ENCODE assay signal across 29 mouse cellular contexts in the genomic region with DNA sequence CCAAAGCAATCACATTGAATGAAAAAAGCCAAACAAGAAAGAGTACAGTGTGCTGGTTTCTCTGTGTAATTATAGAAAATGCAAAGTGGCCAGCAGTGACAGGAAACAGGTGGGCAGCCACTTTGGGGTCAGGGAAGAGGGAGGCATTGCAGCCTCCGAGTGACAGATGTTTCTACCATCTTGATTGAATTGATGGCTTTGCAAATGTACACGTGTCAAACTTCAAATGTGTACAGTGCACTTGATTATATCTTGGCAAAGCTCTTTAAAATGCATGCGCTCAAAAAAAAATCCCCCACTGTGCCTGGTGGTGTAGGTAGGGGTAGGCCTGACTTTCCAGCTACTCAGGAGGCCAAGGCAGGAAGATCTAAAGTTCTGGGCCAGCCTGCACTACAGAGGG. TPM values are rescaled to one million over a fixed set of nuclear protein-coding genes. Genes with fewer than 3 reads are reported as not detected.
"Had no signal": no experiment of that assay in that cellular context is flagged by ENCODE, and none has a peak within 500 bp of the region (broad histone marks: within the 10 kb centered on the region; RNA-seq: fewer than 3 reads in every experiment).

No protein-coding gene starts in this region.

- H3K27me3 ChIP-seq: heart, embryonic 12.5 days; intestine, embryonic 15.5 days had no signal

- H3K4me3 ChIP-seq: gastrocnemius, adult 2 months; heart, adult 2 months; heart, embryonic 10.5 days; heart, embryonic 12.5 days; hindbrain, embryonic 10.5 days; hindbrain, embryonic 12.5 days; intestine, embryonic 15.5 days; layer of hippocampus, adult 2 months; left cerebral cortex, adult 2 months; limb, embryonic 10.5 days; limb, embryonic 12.5 days had no signal

- H3K9ac ChIP-seq: heart, embryonic 12.5 days; hindbrain, embryonic 12.5 days; hindbrain, embryonic 14.5 days; intestine, embryonic 15.5 days; limb, embryonic 12.5 days had no signal

- H3K4me2 ChIP-seq: heart, embryonic 12.5 days; hindbrain, embryonic 12.5 days; hindbrain, embryonic 14.5 days; intestine, embryonic 15.5 days; limb, embryonic 12.5 days had no signal

- H3K36me3 ChIP-seq: heart, embryonic 10.5 days; heart, embryonic 12.5 days; hindbrain, embryonic 10.5 days; hindbrain, embryonic 12.5 days; intestine, embryonic 15.5 days; limb, embryonic 10.5 days; limb, embryonic 12.5 days had no signal

- DNase-seq: gastrocnemius, adult 2 months; gastrocnemius, postnatal 14 days; gastrocnemius, postnatal 36 days; heart, adult 11 months; heart, adult 2 months; heart, postnatal 10 days; heart, postnatal 4 days; kidney, adult 18-20 months; kidney, adult 8-10 months; kidney, postnatal 10 days; kidney, postnatal 25 days; kidney, postnatal 4 days had no signal

- H3K27ac ChIP-seq: gastrocnemius, adult 2 months; heart, adult 2 months; hindbrain, embryonic 10.5 days; hindbrain, embryonic 12.5 days; hindbrain, embryonic 14.5 days; intestine, embryonic 15.5 days; layer of hippocampus, adult 2 months; left cerebral cortex, adult 2 months; limb, embryonic 12.5 days had no signal

- H3K9me3 ChIP-seq: heart, embryonic 10.5 days; heart, embryonic 12.5 days; hindbrain, embryonic 10.5 days; hindbrain, embryonic 12.5 days; intestine, embryonic 15.5 days; limb, embryonic 10.5 days; limb, embryonic 12.5 days had no signal

- ATAC-seq: hindbrain, embryonic 16.5 days; inflammation-experienced regulatory T-cells, adult 6 months; intestine, postnatal 0 days had no signal

RNA-seq across cellular contexts. Expression of gene Cacna1h, which starts 9.3 kb away (rescaled TPM):
- polyA plus RNA-seq: inflammation-experienced regulatory T-cells, adult 6 months had no signal

RNA-seq across cellular contexts. Expression of gene Tekt4, which starts 11.5 kb away (rescaled TPM):
- total RNA-seq: gastrocnemius, adult 2 months; gastrocnemius, postnatal 14 days; gastrocnemius, postnatal 36 days; heart, adult 2 months; heart, postnatal 10 days; heart, postnatal 25 days had no signal
- polyA plus RNA-seq: inflammation-experienced regulatory T-cells, adult 6 months; intestine, embryonic 15.5 days; intestine, postnatal 0 days; kidney, embryonic 14.5 days; kidney, embryonic 16.5 days; limb, embryonic 10.5 days; limb, embryonic 12.5 days had no signal

RNA-seq across cellular contexts. Expression of gene Sstr5, which starts 54.2 kb away (rescaled TPM):
- total RNA-seq: gastrocnemius, adult 2 months; gastrocnemius, postnatal 14 days; gastrocnemius, postnatal 36 days; heart, adult 2 months; heart, postnatal 10 days; heart, postnatal 25 days; heart, postnatal 4 days had no signal
- polyA plus RNA-seq: gonadal fat pad, adult 2 months; heart, adult 2 months; hindbrain, embryonic 12.5 days; inflammation-experienced regulatory T-cells, adult 6 months; kidney, embryonic 14.5 days; kidney, embryonic 16.5 days had no signal
